Mouse (Mus musculus) layer of hippocampus, postnatal 10 days (tissue): ENCODE measurements at regions not wholly inside any gene's neighbourhood (a gene's known extent, or its start where the extent isn't known, plus 50 kb on each side); places are given as distances from the start of the nearest gene placed in this dataset.

ENCODE experiments used
- DNase-seq, 2 experiments: peaks; one replicate each; pipeline ENCODE4 v3.0.0; 2021; ENCODE audit warnings: low spot score in 2 of 2

DNA sequence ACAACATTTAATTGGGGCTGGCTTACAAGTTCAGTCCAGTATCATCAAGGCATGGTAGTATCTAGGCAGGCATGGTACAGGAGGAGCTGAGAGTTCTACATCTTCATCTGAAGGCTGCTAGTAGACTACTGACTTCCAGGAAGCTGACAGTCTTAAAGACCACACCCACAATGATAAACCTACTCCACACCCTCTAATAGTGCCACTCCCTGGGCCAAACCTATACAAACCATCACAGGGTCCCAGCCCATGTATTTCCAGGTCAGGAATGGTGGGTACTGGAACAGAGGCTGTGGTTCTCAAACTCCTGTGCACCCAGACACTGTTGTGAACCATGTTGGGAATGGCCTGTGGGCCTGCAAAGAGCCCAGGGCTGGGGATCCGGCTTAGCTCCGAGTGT is 55.2 kb upstream of the Eif4g2 start:
- no peak for DNase-seq

DNA sequence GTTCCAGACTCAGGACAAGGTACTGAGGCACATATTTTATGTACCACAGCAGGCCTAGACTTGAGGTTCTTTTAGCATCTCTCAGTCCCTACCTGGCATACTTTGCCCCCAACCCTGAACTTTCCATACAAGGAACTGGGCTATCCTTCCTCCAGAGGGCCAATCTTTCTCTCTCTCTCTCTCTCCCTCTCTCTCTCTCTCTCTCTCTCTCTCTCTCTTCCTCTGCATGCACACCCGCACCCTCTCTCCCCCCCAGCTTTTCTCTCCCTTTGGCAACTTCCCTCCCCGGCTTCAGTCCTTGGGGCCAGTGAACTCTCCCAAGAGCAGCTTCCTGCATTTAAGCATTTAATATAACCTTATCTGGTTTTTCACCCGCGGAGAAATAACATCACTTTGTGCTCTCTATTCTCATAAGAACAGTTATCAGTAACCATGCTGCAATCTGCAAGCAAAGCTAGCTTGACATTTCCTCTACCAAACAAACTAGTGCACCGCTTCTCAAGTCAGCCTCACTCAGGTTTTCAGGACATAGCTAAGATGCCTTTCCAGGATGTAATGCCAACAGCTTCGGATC is 53.3 kb upstream of the Eif4g2 start:
- no peak for DNase-seq

DNA sequence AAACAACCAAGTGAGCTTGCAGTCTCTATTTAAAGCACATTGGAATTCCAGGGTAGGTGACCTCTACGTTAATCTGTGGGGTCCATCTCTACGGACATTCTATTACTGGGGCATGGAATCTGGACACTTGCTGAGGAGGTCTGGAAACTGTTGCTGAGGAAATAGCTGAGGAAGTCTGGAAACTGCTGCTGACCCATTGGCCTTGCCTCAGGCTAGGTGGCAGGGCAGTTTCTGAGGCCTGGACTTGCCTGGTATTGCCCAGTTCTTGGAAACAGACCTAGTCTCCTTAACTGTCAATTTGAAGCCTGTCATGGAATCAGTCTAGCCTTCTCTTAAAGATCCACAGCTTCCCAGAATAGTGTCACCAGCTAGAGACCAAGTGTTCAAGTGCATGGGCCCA is 51.7 kb upstream of the Eif4g2 start:
- DNase-seq = no peak
